Mouse (Mus musculus): Measurements from ENCODE around the gene Armh2.

DNA sequence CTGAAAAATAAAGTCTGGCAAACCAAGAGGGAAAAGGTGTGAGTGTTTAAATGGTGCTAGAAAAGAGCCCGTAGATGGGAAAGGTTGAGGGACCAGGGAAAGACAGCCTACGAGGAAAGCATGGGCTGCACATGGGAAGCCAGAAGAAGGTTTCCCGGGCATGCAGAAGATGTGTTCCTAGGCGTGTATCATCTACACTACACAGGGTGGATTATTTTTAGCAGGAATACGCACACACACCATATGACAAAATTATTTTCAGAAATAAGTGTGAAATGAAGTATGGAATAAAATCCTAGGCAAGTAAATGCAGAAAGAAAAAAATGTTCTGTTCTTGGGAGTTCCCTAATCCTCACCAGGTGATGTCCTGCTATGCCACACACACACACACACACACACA, 46.4 kb downstream of the Armh2 start:
- TF ChIP-seq POLR2A (IDR thresholded peaks at IDR 0.05; ENCODE audit: control insufficient read depth, extremely low read depth, insufficient read depth, low read length, poor library complexity) (no peak), CTCF (IDR thresholded peaks at IDR 0.05; ENCODE audit: borderline replicate concordance, control insufficient read depth, extremely low read depth, insufficient read depth, low read length, poor library complexity) (no peak)

Measured in thymus, adult 2 months (tissue).